Mouse (Mus musculus) yolk sac, embryonic 10.5 days (tissue): ENCODE results near the gene Gm7929.
"Not testable (repeated sequence)": the region's sequence is repeated elsewhere in the genome, so short reads cannot be mapped to it uniquely, and the experiment has no call there.

Source experiments
- DNase-seq: peaks from one replicate; pipeline ENCODE4 v3.0.0-alpha.2; 2017; ENCODE audit warnings: low spot score

The Gm7929 gene

GRCm38 (mm10) chr14:41750514-41750913, at the start of gene Gm7929:
Gm7929 (minus strand) TSS chr14:41750614.
- DNase-seq, result not testable (repeated sequence)

GRCm38 (mm10) chr14:41772341-41772740, 21.9 kb upstream of the Gm7929 start, which contains the start of gene Gm47189:
Gm47189 (minus strand) TSS chr14:41772441.
- DNase-seq, result not testable (repeated sequence)

DNA sequence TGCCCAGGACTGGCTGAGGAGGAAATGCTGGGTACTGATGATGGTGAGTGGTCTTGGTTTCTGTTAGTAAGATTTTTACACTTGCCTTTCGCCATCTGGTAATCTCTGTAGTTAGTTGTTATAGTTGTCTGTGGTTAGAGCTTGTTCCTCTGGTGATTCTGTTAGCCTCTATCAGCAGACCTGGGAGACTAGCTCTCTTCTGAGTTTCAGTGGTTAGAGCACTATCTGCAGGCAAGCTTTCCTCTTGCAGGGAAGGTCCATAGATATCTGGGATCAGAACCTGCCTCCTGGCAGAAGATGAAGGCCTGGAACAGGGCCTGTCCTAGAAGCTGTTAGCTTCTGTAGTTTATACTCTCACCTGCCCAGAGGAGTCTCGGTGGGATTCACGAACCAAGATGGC, 5.5 kb upstream of the Gm7929 start:
- not testable (repeated sequence) for DNase-seq

DNA sequence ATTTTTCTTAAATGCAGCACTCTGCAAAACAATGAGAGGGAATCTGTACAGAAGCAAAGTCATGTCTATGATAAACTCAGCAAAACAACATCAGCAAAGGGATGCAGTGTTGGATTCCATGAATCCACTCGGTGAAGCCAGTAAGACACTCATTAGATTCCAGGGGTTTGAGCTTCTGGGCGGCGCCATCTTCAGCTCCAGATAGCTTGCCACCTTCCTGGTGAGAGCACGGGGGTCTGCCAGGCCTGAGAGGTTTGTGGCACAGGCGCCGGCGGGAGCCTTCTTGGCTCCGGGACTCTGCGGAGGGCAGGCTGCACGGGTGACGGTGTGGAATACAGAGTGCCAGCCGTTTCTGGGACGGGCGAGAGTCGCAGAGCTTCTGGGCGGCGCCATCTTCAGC, 27.0 kb downstream of the Gm7929 start:
- not testable (repeated sequence) for DNase-seq

DNA sequence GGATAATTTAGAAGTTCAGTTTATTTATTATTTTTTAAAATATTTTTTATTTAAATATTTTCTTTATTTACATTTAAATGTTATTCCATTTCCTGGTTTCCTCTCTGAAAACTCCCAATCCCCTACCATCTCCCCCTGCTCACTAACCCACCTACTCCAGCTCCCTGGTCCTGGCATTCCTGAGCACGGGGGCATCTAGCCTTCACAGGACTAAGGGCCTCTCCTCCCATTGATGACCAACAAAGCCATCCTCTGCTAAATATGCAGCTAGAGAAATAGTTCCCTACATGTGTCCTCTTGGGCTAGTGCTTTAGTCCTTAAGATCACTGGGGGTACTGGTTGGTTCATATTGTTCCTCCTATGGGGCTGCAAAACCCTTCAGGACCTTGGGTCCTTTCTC, 33.2 kb downstream of the Gm7929 start:
- DNase-seq, result not testable (repeated sequence)

- DNase-seq, result not testable (repeated sequence)
Measured at GRCm38 (mm10) chr14:41701785-41702184, 48.6 kb downstream of the Gm7929 start, which contains the start of gene Gm8068. Gm8068 (minus strand) TSS chr14:41701885.
